Mouse (Mus musculus): ENCODE measurements around the gene Scn11a. TPM values are rescaled to one million over a fixed set of nuclear protein-coding genes. Genes with fewer than 3 reads are reported as not detected.
A peak's percentile ranks its signal among the peaks of the same experiment; 100 is the strongest.

Scn11a gene
- total and polyA plus RNA-seq, 3 experiments, result 0.04 to 0.05 TPM; not detected in 1

- intact Hi-C loops (cut with DNase I), result no loop called here
- no peaks in the 10 kb centered on the region for H3K36me3 ChIP-seq (ENCODE audit: control insufficient read depth, insufficient read depth, low read length)
- no peaks in the 10 kb centered on the region for H3K27me3 ChIP-seq (ENCODE audit: control insufficient read depth, insufficient read depth, low read length)
- no peak overlapping the region for H3K27ac ChIP-seq
- peaks cover 1% of the 10 kb centered on the region; the same call in 1 of the 2 replicates for H3K4me1 ChIP-seq (ENCODE audit: control insufficient read depth, insufficient read depth, low read length)
- TF ChIP-seq CTCF (IDR thresholded peaks at IDR 0.05) (no peak), POLR2A (IDR thresholded peaks at IDR 0.05; ENCODE audit: insufficient read depth, low read depth, low read length) (no peak), EP300 (IDR thresholded peaks at IDR 0.05; ENCODE audit: insufficient read depth, low read depth, low read length) (no peak)
- H3K4me3 ChIP-seq, result no peak overlapping the region
- no peak overlapping the region for H3K9ac ChIP-seq (ENCODE audit: low read depth, low read length)
- no peaks in the 10 kb centered on the region for H3K79me2 ChIP-seq (replicated peaks; ENCODE audit: control insufficient read depth, insufficient read depth, low read length)
- no peak for DNase-seq
- WGBS, result 76% methylated on average over 11 of the region's 11 CpGs
Measured at GRCm38 (mm10) chr9:119728412-119729097, 96.7 kb downstream of the Scn11a start.

- 82% methylated on average over 4 of the region's 4 CpGs for WGBS
- no peak for DNase-seq
- Histone ChIP-seq H3K79me2 (replicated peaks; ENCODE audit: control insufficient read depth, insufficient read depth, low read length) (no peaks in the 10 kb centered on the region), H3K27me3 (ENCODE audit: control insufficient read depth, insufficient read depth, low read length) (no peaks in the 10 kb centered on the region), H3K4me3 (no peak overlapping the region), H3K9ac (ENCODE audit: low read depth, low read length) (no peak overlapping the region), H3K4me1 (ENCODE audit: control insufficient read depth, insufficient read depth, low read length) (no peaks in the 10 kb centered on the region), H3K36me3 (ENCODE audit: control insufficient read depth, insufficient read depth, low read length) (no peaks in the 10 kb centered on the region), H3K27ac (no peak overlapping the region)
- intact Hi-C loops (cut with DNase I), result no loop called here
- TF ChIP-seq CTCF (IDR thresholded peaks at IDR 0.05), result no peak
- no peak for TF ChIP-seq POLR2A (IDR thresholded peaks at IDR 0.05; ENCODE audit: insufficient read depth, low read depth, low read length)
- no peak for TF ChIP-seq EP300 (IDR thresholded peaks at IDR 0.05; ENCODE audit: insufficient read depth, low read depth, low read length)
Measured at GRCm38 (mm10) chr9:119726990-119727389, 98.3 kb downstream of the Scn11a start.

GRCm38 (mm10) chr9:119725293-119725862 is 99.9 kb downstream of the Scn11a start:
- TF ChIP-seq CTCF (IDR thresholded peaks at IDR 0.05) (no peak), EP300 (IDR thresholded peaks at IDR 0.05; ENCODE audit: insufficient read depth, low read depth, low read length) (no peak), POLR2A (IDR thresholded peaks at IDR 0.05; ENCODE audit: insufficient read depth, low read depth, low read length) (no peak)
- Histone ChIP-seq H3K79me2 (replicated peaks; ENCODE audit: control insufficient read depth, insufficient read depth, low read length) (no peaks in the 10 kb centered on the region), H3K27me3 (ENCODE audit: control insufficient read depth, insufficient read depth, low read length) (no peaks in the 10 kb centered on the region), H3K4me1 (ENCODE audit: control insufficient read depth, insufficient read depth, low read length) (no peaks in the 10 kb centered on the region), H3K4me3 (no peak overlapping the region), H3K9ac (ENCODE audit: low read depth, low read length) (no peak overlapping the region), H3K27ac (no peak overlapping the region), H3K36me3 (ENCODE audit: control insufficient read depth, insufficient read depth, low read length) (no peaks in the 10 kb centered on the region)
- intact Hi-C loops (cut with DNase I), result no loop called here
- WGBS, result 73% methylated on average over 6 of the region's 6 CpGs
- DNase-seq, result no peak

- intact Hi-C loops (cut with DNase I), result no loop called here
- Histone ChIP-seq H3K4me3 (no peak within 1 kb of the TSS), H3K27me3 (ENCODE audit: control insufficient read depth, insufficient read depth, low read length) (no peaks in the 10 kb centered on the region), H3K9ac (ENCODE audit: low read depth, low read length) (no peak within 1 kb of the TSS), H3K79me2 (replicated peaks; ENCODE audit: control insufficient read depth, insufficient read depth, low read length) (no peaks in the 10 kb centered on the region), H3K4me1 (ENCODE audit: control insufficient read depth, insufficient read depth, low read length) (no peaks in the 10 kb centered on the region), H3K36me3 (ENCODE audit: control insufficient read depth, insufficient read depth, low read length) (no peaks in the 10 kb centered on the region), H3K27ac (no peak within 1 kb of the TSS)
- TF ChIP-seq CTCF (IDR thresholded peaks at IDR 0.05) (no peak), EP300 (IDR thresholded peaks at IDR 0.05; ENCODE audit: insufficient read depth, low read depth, low read length) (no peak), POLR2A (IDR thresholded peaks at IDR 0.05; ENCODE audit: insufficient read depth, low read depth, low read length) (no peak)
- 76% methylated on average over 11 of the region's 11 CpGs for WGBS
- DNase-seq, result no peak
Measured at GRCm38 (mm10) chr9:119719222-119719621, 106.0 kb downstream of the Scn11a start, which contains the start of gene Scn10a. TSS of gene Scn10a (minus strand) at chr9:119719322.

- intact Hi-C loops (cut with DNase I), result no loop called here
- Histone ChIP-seq H3K4me1 (ENCODE audit: control insufficient read depth, insufficient read depth, low read length) (no peaks in the 10 kb centered on the region), H3K27ac (no peak overlapping the region), H3K4me3 (no peak overlapping the region), H3K27me3 (ENCODE audit: control insufficient read depth, insufficient read depth, low read length) (no peaks in the 10 kb centered on the region), H3K79me2 (replicated peaks; ENCODE audit: control insufficient read depth, insufficient read depth, low read length) (no peaks in the 10 kb centered on the region), H3K36me3 (ENCODE audit: control insufficient read depth, insufficient read depth, low read length) (no peaks in the 10 kb centered on the region), H3K9ac (ENCODE audit: low read depth, low read length) (no peak overlapping the region)
- DNase-seq, result peak; percentile 29 to 48
- 10% methylated on average over 6 of the region's 6 CpGs for WGBS
- TF ChIP-seq EP300 (IDR thresholded peaks at IDR 0.05; ENCODE audit: insufficient read depth, low read depth, low read length), result no peak
- TF ChIP-seq CTCF (IDR thresholded peaks at IDR 0.05), result no peak
- no peak for TF ChIP-seq POLR2A (IDR thresholded peaks at IDR 0.05; ENCODE audit: insufficient read depth, low read depth, low read length)
Measured at GRCm38 (mm10) chr9:119706700-119707099, 118.6 kb downstream of the Scn11a start.

Other genes starting within 250 kb of the Scn11a start
- gene Scn5a, start 246.4 kb downstream of the Scn11a start, total RNA-seq (2021), result 100 to 1,000 TPM; 161 to 173 TPM
- 101 and 117 TPM in 2 replicates for gene Scn5a, start 246.4 kb downstream of the Scn11a start, polyA plus RNA-seq (2012; rRNA removed)
- gene Scn10a, start 106.1 kb downstream of the Scn11a start, total RNA-seq (2021), result under 1 TPM; 0.37 to 0.70 TPM
- 0.64 and 1.4 TPM in 2 replicates for gene Scn10a, start 106.1 kb downstream of the Scn11a start, polyA plus RNA-seq (2012; rRNA removed)
- gene Wdr48, start 69.4 kb upstream of the Scn11a start, total RNA-seq (2021), result 10 to 100 TPM; 20.7 to 21.6 TPM
- gene Wdr48, start 69.4 kb upstream of the Scn11a start, polyA plus RNA-seq (2012; rRNA removed), result 22.9 and 39.5 TPM in 2 replicates
- gene Gorasp1, start 112.1 kb upstream of the Scn11a start, total RNA-seq (2021), result 10 to 100 TPM; 32.2 to 35.9 TPM
- 16.8 and 25.0 TPM in 2 replicates for gene Gorasp1, start 112.1 kb upstream of the Scn11a start, polyA plus RNA-seq (2012; rRNA removed)
- gene Ttc21a, start 112.2 kb upstream of the Scn11a start, total RNA-seq (2021), result not detected
- gene Ttc21a, start 112.2 kb upstream of the Scn11a start, polyA plus RNA-seq (2012; rRNA removed), result 0.70 TPM in 1 of 2 replicates, not detected in the other
- gene Csrnp1, start 159.2 kb upstream of the Scn11a start, total RNA-seq (2021), result 10 to 100 TPM; 21.1 to 21.6 TPM
- 23.6 and 28.7 TPM in 2 replicates for gene Csrnp1, start 159.2 kb upstream of the Scn11a start, polyA plus RNA-seq (2012; rRNA removed)
- gene Xirp1, start 198.1 kb upstream of the Scn11a start, total RNA-seq (2021), result 100 to 1,000 TPM; 118 to 133 TPM
- gene Xirp1, start 198.1 kb upstream of the Scn11a start, polyA plus RNA-seq (2012; rRNA removed), result 55.5 and 72.8 TPM in 2 replicates
- 1 to 10 TPM; 1.2 to 3.7 TPM for gene Cx3cr1, start 244.4 kb upstream of the Scn11a start, total RNA-seq (2021)
- gene Cx3cr1, start 244.4 kb upstream of the Scn11a start, polyA plus RNA-seq (2012; rRNA removed), result 4.4 and 6.4 TPM in 2 replicates

Data from heart, adult 2 months (tissue).